Mouse (Mus musculus) embryonic facial prominence, embryonic 13.5 days (tissue): ENCODE measurements at regions not wholly inside any gene's neighbourhood (a gene's known extent, or its start where the extent isn't known, plus 50 kb on each side); places are given as distances from the start of the nearest gene placed in this dataset.

Experiments used
- ATAC-seq: fragments of 200-750 bp; cut with Nextera tagmentation; 2 replicates; pipeline ENCODE4 v1.8.0; 2017; ENCODE audit warnings: low read depth; ENCODE audit not compliant: insufficient number of reproducible peaks, insufficient read depth, low FRiP score, low TSS enrichment
- H3K27ac ChIP-seq: fragments of 300-500 bp; sonication (generic); 2 replicates; pipeline ENCODE4 v1.5.1; 2015; ENCODE audit warnings: moderate library complexity, mild to moderate bottlenecking, inconsistent platforms
- H3K27me3 ChIP-seq: fragments of 300-500 bp; sonication (generic); 2 replicates; pipeline ENCODE4 v1.6.1; 2015; ENCODE audit warnings: mild to moderate bottlenecking, inconsistent platforms
- H3K36me3 ChIP-seq: fragments of 300-500 bp; sonication (generic); 2 replicates; pipeline ENCODE4 v1.6.1; 2015; ENCODE audit warnings: mild to moderate bottlenecking, inconsistent platforms
- H3K4me1 ChIP-seq: fragments of 300-500 bp; sonication (generic); 2 replicates; pipeline ENCODE4 v1.6.1; 2015; ENCODE audit warnings: inconsistent platforms
- H3K4me2 ChIP-seq: fragments of 300-500 bp; sonication (generic); 2 replicates; pipeline ENCODE4 v1.6.1; 2015; ENCODE audit warnings: moderate library complexity, mild to moderate bottlenecking, inconsistent platforms
- H3K4me3 ChIP-seq: fragments of 300-500 bp; sonication (generic); 2 replicates; pipeline ENCODE4 v1.5.1; 2015; ENCODE audit warnings: mild to moderate bottlenecking, inconsistent platforms
- H3K9ac ChIP-seq: fragments of 300-500 bp; sonication (generic); 2 replicates; pipeline ENCODE4 v1.6.1; 2015; ENCODE audit warnings: mild to moderate bottlenecking, inconsistent platforms
- H3K9me3 ChIP-seq: fragments of 300-500 bp; sonication (generic); 2 replicates; pipeline ENCODE4 v1.6.1; 2016; ENCODE audit warnings: inconsistent platforms
- WGBS: fragments of 180-500 bp; shearing (Covaris S2); methylation state at CpG from one replicate; pipeline ENCODE4 v1.1.7; 2015; ENCODE audit warnings: mixed read lengths; 5-methylcytosine and 5-hydroxymethylcytosine counted together

DNA sequence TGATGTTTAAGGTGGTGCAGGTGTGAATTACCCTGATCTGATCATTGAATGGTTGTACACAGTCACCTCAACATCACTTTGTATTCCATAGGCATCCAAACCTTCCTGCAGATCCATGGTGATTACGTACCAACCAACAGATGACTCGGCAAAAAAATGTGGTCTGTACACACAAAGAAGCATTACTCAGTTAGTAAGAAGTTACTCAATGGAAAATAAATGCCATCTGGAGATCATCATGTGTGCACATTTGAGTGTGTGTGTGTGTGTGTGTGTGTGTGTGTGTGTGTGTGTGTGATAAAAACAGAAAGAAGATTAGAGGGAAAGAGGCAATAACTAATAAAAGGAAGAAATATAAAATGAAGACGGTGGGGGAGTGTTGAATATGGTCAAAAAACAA, 1512.2 kb upstream of the Gm6569 start:
- ATAC-seq = no peak

GRCm38 (mm10) chr15:72323158-72323557, 1511.2 kb upstream of the Gm6569 start:
- 87% methylated on average over 7 of the region's 7 CpGs for WGBS
- H3K4me1 ChIP-seq = no peaks in the 10 kb centered on the region
- H3K4me3 ChIP-seq = no peak overlapping the region
- H3K9me3 ChIP-seq = no peaks in the 10 kb centered on the region
- H3K27ac ChIP-seq = no peak overlapping the region
- no peak overlapping the region for H3K9ac ChIP-seq
- ATAC-seq = no peak
- H3K27me3 ChIP-seq = no peaks in the 10 kb centered on the region
- no peaks in the 10 kb centered on the region for H3K36me3 ChIP-seq
- no peak overlapping the region for H3K4me2 ChIP-seq

More for the DNA sequence above, 1512.2 kb upstream of the Gm6569 start:
- H3K36me3 ChIP-seq = no peaks in the 10 kb centered on the region
- WGBS = 82% methylated on average over 3 of the region's 3 CpGs
- no peaks in the 10 kb centered on the region for H3K27me3 ChIP-seq
- no peaks in the 10 kb centered on the region for H3K4me1 ChIP-seq
- H3K9me3 ChIP-seq = no peaks in the 10 kb centered on the region
- H3K9ac ChIP-seq = no peak overlapping the region
- no peak overlapping the region for H3K4me2 ChIP-seq
- H3K4me3 ChIP-seq = no peak overlapping the region
- H3K27ac ChIP-seq = no peak overlapping the region

DNA sequence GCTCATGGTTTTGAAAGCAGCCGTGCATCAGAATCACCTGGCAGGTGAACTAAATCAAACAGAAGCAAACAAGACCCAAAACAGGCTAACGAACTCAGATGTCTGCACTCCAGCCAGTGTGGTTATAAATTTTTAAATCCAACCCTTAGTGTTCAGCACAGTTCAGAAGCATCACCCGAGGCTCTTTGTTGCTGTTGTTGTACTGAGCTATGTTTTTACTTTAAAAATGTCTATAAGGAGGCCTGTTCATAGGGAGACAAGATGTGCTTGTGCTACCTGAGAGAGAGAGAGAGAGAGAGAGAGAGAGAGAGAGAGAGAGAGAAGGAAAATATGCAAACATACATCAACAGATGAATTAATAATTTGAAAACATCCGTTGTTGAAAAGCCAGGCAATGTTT, 1503.1 kb upstream of the Gm6569 start:
- no peaks in the 10 kb centered on the region for H3K9me3 ChIP-seq
- no peak overlapping the region for H3K4me2 ChIP-seq
- no peak for ATAC-seq
- no peaks in the 10 kb centered on the region for H3K36me3 ChIP-seq
- H3K4me3 ChIP-seq = no peak overlapping the region
- 77% methylated on average over 4 of the region's 4 CpGs for WGBS
- H3K9ac ChIP-seq = no peak overlapping the region
- no peak overlapping the region for H3K27ac ChIP-seq
- H3K4me1 ChIP-seq = no peaks in the 10 kb centered on the region
- no peaks in the 10 kb centered on the region for H3K27me3 ChIP-seq

- no peak for ATAC-seq
- H3K27ac ChIP-seq = no peak overlapping the region
- no peak overlapping the region for H3K9ac ChIP-seq
- WGBS = 75% methylated on average over 4 of the region's 4 CpGs
- H3K9me3 ChIP-seq = no peaks in the 10 kb centered on the region
- H3K4me2 ChIP-seq = no peak overlapping the region
- no peaks in the 10 kb centered on the region for H3K36me3 ChIP-seq
- H3K4me3 ChIP-seq = no peak overlapping the region
- H3K4me1 ChIP-seq = no peaks in the 10 kb centered on the region
- no peaks in the 10 kb centered on the region for H3K27me3 ChIP-seq
These were observed 1499.9 kb upstream of the Gm6569 start for GRCm38 (mm10) chr15:72334497-72334896.

DNA sequence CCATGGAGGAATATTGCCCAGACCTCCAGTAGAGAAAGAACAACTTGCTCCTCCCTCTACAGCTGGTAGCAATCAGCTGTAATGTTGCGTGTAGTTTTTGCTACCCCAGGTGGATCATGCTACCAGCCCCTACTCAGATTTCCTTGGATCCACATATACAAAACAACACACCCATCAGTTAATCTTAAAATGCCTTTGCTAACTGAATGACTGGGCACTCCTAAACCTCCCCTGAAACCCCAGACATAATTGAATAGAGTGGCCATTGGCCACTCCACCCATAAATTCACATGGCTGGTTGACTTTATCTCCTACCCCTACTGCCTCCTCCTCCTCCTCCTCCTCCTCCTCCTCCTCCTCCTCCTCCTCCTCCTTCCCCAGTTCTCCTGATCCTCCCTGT, 1494.7 kb upstream of the Gm6569 start:
- 29% methylated on average over 1 of the region's 1 CpGs for WGBS
- Histone ChIP-seq H3K4me2 (no peak overlapping the region), H3K27ac (no peak overlapping the region), H3K9ac (no peak overlapping the region), H3K9me3 (no peaks in the 10 kb centered on the region; the same call in 1 of the 2 replicates), H3K4me3 (no peak overlapping the region), H3K36me3 (no peaks in the 10 kb centered on the region), H3K27me3 (no peaks in the 10 kb centered on the region), H3K4me1 (no peaks in the 10 kb centered on the region)
- no peak for ATAC-seq

DNA sequence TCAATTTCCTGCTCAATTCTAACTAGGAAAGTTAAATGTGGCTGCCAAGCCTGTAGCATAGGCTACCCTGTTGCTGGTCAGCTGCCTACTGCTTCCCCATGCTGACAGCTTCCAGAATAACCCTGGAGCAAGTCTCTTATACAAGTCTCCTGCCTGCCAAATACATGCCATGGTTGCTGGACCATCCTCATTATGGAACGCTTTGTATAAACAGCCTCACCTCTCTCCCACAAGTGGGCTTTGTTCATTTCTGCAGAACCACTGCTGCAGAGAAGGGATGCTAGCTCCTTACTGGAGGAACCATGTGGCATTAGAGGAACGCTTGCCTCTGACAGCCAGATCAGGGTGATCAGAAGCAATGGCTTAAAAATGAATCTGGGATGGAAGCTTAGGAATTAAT, 1492.4 kb upstream of the Gm6569 start:
- no peak for ATAC-seq
- H3K27ac ChIP-seq = no peak overlapping the region
- H3K36me3 ChIP-seq = no peaks in the 10 kb centered on the region
- no peak overlapping the region for H3K9ac ChIP-seq
- 54% methylated on average over 2 of the region's 2 CpGs for WGBS
- H3K4me3 ChIP-seq = no peak overlapping the region
- H3K9me3 ChIP-seq = no peaks in the 10 kb centered on the region; the same call in 1 of the 2 replicates
- H3K4me2 ChIP-seq = no peak overlapping the region
- H3K4me1 ChIP-seq = no peaks in the 10 kb centered on the region
- H3K27me3 ChIP-seq = no peaks in the 10 kb centered on the region

- Histone ChIP-seq H3K36me3 (no peaks in the 10 kb centered on the region), H3K4me3 (no peak overlapping the region), H3K27ac (no peak overlapping the region), H3K4me1 (no peaks in the 10 kb centered on the region), H3K4me2 (no peak overlapping the region), H3K9me3 (no peaks in the 10 kb centered on the region; the same call in 1 of the 2 replicates), H3K27me3 (no peaks in the 10 kb centered on the region), H3K9ac (no peak overlapping the region)
- no peak for ATAC-seq
- WGBS = 82% methylated on average over 4 of the region's 4 CpGs
These were observed 1491.9 kb upstream of the Gm6569 start for GRCm38 (mm10) chr15:72342504-72342903.

DNA sequence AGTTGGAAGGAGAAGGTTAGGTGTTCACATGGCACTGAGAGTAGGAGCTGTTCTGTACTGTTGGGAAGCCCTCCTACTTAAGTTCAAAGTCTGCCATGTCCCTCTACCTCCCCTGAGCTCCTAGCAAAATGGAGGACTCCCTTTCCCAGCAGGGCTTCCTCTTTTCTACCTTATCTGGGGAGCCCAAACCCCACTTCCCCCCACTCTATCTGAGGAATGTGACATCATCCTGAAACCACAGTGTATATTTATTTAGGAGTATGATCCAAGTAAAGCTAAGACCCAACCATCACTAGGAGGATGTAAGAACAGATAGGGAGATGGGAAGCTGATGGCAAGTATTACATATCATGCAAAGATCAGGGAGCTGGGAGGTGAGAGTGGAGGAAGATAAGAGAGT, 1490.6 kb upstream of the Gm6569 start:
- Histone ChIP-seq H3K9me3 (no peaks in the 10 kb centered on the region; the same call in 1 of the 2 replicates), H3K4me1 (no peaks in the 10 kb centered on the region), H3K27me3 (no peaks in the 10 kb centered on the region), H3K36me3 (no peaks in the 10 kb centered on the region), H3K27ac (no peak overlapping the region), H3K4me3 (no peak overlapping the region), H3K9ac (no peak overlapping the region), H3K4me2 (no peak overlapping the region)
- ATAC-seq = no peak

DNA sequence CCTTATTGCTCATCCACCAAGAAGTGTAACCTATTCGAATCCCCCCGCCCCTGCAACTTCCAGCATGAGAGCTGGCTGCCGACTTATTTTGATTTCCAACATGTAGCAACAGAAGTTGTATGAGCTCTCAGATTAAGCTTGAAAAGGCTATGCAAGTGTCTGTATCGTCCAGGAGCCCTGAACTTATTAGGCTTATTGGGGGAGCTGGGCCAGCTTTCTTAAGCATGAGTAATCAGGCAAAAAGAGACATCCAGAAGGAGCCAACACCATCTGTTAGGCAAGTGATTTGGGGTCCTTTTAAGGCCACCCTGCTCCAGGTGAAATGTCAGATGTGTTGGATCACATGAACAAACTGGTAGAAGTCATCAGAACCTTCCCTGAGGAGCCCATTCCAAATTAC, 1481.0 kb upstream of the Gm6569 start:
- ATAC-seq = no peak
- Histone ChIP-seq H3K27ac (no peak overlapping the region), H3K36me3 (no peaks in the 10 kb centered on the region), H3K4me2 (no peak overlapping the region), H3K4me3 (no peak overlapping the region), H3K27me3 (no peaks in the 10 kb centered on the region), H3K9me3 (no peaks in the 10 kb centered on the region), H3K9ac (no peak overlapping the region), H3K4me1 (no peaks in the 10 kb centered on the region)
- WGBS = 84% methylated on average over 4 of the region's 4 CpGs

GRCm38 (mm10) chr15:72355626-72356025, 1478.7 kb upstream of the Gm6569 start:
- H3K27me3 ChIP-seq = no peaks in the 10 kb centered on the region
- H3K4me2 ChIP-seq = no peak overlapping the region
- no peak overlapping the region for H3K27ac ChIP-seq
- no peak overlapping the region for H3K4me3 ChIP-seq
- no peak for ATAC-seq
- no peaks in the 10 kb centered on the region for H3K36me3 ChIP-seq
- H3K9me3 ChIP-seq = no peaks in the 10 kb centered on the region
- no peaks in the 10 kb centered on the region for H3K4me1 ChIP-seq
- no peak overlapping the region for H3K9ac ChIP-seq

DNA sequence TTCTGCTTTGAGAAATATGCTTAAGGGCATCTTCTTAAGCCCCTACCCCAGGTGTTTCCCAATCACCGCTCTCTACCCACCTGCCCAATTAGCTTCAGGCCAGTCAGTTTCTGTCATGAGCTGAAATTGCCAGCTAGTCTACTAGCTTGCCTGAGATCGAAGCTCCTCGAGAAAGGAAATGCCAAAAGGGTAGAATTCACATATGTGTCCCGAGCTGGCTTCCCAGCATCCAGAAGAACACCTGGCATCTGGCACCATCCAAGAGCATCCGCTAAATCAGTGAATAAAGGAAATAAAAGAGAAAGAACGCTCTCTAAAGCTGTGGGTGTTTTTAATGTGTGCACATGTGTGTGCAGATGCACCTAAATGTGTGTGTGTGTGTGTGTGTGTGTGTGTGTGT, 1474.7 kb upstream of the Gm6569 start:
- 76% methylated on average over 6 of the region's 6 CpGs for WGBS

DNA sequence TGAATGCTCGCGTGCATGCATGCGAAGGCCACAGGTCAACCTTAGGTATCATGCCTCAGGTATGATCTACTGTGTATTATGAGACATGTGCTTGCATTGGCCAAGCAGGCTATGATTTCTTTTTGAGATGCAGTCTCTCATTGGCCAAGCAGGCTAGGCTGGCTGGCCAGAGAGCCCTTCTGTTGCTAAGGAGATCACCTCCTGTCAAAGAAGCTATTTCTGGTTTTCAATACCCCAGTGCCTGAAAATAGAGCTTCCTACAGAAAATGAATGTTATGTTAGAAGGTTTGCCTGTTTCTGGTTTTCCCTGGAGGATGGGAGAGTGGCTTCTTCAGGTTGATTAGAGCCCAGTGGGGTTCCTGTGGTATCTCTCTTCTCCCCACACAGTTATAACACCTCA, 1474.3 kb upstream of the Gm6569 start:
- no peak for ATAC-seq
- no peaks in the 10 kb centered on the region for H3K9me3 ChIP-seq
- no peak overlapping the region for H3K4me2 ChIP-seq
- 93% methylated on average over 3 of the region's 3 CpGs for WGBS
- no peak overlapping the region for H3K9ac ChIP-seq
- no peaks in the 10 kb centered on the region for H3K4me1 ChIP-seq
- no peaks in the 10 kb centered on the region for H3K36me3 ChIP-seq
- no peaks in the 10 kb centered on the region for H3K27me3 ChIP-seq
- H3K27ac ChIP-seq = no peak overlapping the region
- no peak overlapping the region for H3K4me3 ChIP-seq

More for the DNA sequence above, 1474.7 kb upstream of the Gm6569 start:
- Histone ChIP-seq H3K4me2 (no peak overlapping the region), H3K27me3 (no peaks in the 10 kb centered on the region), H3K9me3 (no peaks in the 10 kb centered on the region), H3K27ac (no peak overlapping the region), H3K4me1 (no peaks in the 10 kb centered on the region), H3K36me3 (no peaks in the 10 kb centered on the region), H3K9ac (no peak overlapping the region), H3K4me3 (no peak overlapping the region)
- ATAC-seq = no peak

DNA sequence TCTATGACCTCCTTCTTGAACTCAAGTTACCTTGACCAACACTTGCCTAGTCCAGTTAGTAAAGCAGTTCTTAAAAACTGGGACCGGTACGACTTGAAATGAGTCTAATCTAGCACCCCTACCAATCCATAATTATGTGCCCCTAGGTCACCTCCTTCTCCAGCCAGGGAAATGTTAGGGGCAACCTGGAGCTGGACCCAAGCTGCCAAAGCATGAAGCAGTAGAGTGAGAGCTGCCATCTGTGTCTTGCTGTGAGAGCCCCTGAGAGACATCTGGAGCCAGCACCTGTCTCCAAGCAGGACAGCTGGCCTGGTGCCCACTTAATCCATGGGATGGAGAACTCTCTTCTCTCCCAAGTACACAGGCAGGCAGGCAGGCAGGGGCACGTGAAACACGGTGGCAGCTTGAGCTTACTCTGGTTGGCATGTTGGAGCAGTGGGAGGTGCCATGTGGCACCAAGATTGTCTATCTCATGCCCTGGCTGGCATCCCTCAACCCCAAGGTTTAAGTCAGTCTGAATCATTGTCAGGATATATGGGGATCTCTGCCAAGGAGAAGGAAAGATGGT, 1473.8 kb upstream of the Gm6569 start:
- Histone ChIP-seq H3K27me3 (no peaks in the 10 kb centered on the region), H3K36me3 (no peaks in the 10 kb centered on the region), H3K9ac (no peak overlapping the region), H3K9me3 (no peaks in the 10 kb centered on the region), H3K27ac (no peak overlapping the region), H3K4me3 (no peak overlapping the region), H3K4me2 (no peak overlapping the region), H3K4me1 (no peaks in the 10 kb centered on the region)
- WGBS = 87% methylated on average over 4 of the region's 4 CpGs
- ATAC-seq = no peak
